Mouse (Mus musculus): Measurements from ENCODE around the gene Slc22a4. TPM values are rescaled to one million over a fixed set of nuclear protein-coding genes. Genes with fewer than 3 reads are reported as not detected.

The Slc22a4 gene
- polyA plus RNA-seq, 1 experiment from 2014 or later, result 13.4 TPM

DNA sequence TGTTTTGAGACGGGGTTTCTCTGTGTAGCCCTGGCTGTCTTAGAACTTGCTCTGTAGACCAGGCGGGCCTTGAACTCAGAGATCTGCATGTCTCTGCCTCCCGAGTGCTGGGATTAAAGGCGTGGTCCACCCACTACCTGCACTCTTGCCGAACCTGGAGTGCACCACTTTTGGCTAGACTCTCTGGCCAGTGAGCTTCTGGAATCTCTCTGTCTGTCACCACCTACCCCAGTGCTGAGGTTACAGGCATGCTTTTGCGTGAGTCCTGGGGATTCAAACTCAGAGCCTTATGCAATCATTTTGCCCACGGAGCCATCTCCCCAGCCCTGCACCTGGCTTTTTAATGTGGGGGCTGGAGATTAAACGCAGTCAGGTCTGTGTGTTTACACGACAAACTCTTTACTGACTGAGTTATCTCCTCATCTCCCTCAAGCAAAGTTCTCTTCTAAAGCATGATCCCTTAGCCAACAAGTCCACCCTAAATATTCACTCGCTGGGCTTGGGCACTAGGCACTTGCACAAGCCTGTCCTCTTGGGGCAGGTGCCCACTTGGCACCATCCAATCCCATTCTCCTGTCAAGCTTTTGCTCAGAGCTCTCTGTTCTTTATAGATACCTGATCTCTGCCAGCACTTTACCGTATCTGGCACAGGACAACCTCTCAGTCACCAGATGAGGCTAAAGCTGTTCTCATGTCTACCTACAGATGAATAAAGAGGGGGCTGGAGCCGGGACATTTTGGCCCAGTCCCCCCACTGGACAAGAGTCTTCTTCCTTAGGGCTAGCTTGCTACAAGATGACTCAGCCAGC is 37.4 kb upstream of the Slc22a4 start:
- Histone ChIP-seq H3K9ac (replicated peaks) (no peak overlapping the region), H3K4me2 (ENCODE audit: low read depth, low read length) (no peak overlapping the region), H3K27ac (ENCODE audit: low read depth) (no peak overlapping the region), H3K9me3 (ENCODE audit: low read length) (no peaks in the 10 kb centered on the region), H3K4me1 (ENCODE audit: insufficient read depth) (no peaks in the 10 kb centered on the region), H3K4me3 (ENCODE audit: low read depth, low read length) (no peak overlapping the region), H3K27me3 (ENCODE audit: insufficient read depth, low read length) (peaks cover 37% of the 10 kb centered on the region), H3K36me3 (replicated peaks; ENCODE audit: insufficient read depth, low read length) (no peaks in the 10 kb centered on the region)
- WGBS (ENCODE audit: insufficient replicate concordance), result 68% methylated on average over 12 of the region's 12 CpGs
- DNase-seq (no peak), ATAC-seq (no peak)
- TF ChIP-seq CTCF (IDR thresholded peaks at IDR 0.05; ENCODE audit: low read depth) (no peak), EP300 (IDR thresholded peaks at IDR 0.05; ENCODE audit: low read depth) (no peak)

DNA sequence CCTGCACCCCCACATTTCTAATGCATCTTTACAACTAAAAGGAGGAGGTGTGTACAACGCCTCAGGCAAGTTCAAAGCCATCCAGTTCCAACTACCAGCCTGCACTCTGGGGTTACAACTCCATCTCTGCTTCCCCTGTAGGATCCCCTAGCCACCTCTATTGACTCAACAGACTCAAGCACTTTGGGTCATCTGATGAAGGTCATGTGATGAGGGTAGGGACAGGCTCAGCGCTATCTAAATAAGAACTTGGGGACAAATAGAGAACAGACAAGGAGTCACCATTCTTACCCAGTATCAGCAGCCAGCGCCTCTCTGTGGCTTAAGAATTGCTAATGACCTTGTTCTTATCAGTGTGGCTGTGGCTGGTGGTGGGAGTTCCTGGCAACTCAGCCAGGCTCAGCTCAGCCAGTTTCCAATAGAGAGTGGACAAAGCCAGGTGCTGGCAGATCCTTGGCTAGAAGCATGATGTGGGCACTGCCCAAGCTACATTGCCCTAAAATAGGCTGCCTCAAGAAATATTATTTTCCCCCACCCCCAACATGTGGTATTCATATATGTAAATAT is 36.6 kb upstream of the Slc22a4 start:
- no peak overlapping the region for H3K4me3 ChIP-seq (ENCODE audit: low read depth, low read length)
- WGBS (ENCODE audit: insufficient replicate concordance), result 45% methylated on average over 3 of the region's 3 CpGs
- no peak overlapping the region for H3K27ac ChIP-seq (ENCODE audit: low read depth)
- DNase-seq (no peak), ATAC-seq (no peak)
- H3K4me1 ChIP-seq (ENCODE audit: insufficient read depth), result no peaks in the 10 kb centered on the region
- no peak overlapping the region for H3K4me2 ChIP-seq (ENCODE audit: low read depth, low read length)
- H3K27me3 ChIP-seq (ENCODE audit: insufficient read depth, low read length), result peaks cover 29% of the 10 kb centered on the region
- TF ChIP-seq EP300 (IDR thresholded peaks at IDR 0.05; ENCODE audit: low read depth) (no peak), CTCF (IDR thresholded peaks at IDR 0.05; ENCODE audit: low read depth) (no peak)
- no peaks in the 10 kb centered on the region for H3K9me3 ChIP-seq (ENCODE audit: low read length)
- no peak overlapping the region for H3K9ac ChIP-seq (replicated peaks)
- no peaks in the 10 kb centered on the region for H3K36me3 ChIP-seq (replicated peaks; ENCODE audit: insufficient read depth, low read length)

DNA sequence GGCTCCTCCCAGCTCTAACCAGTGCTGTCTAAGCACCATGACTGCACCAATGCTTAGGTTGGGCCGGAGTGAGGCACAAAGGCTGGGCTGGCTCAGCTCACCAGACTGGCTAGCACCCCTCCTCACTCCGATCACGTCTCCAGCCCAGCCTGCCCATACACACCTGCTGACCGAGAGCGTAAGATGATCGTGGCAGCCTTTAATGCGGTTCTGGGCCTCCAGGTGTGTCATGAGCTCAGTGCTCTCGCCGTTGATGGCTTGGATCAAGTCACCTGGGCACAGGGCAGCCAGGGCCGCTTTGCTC is 35.5 kb upstream of the Slc22a4 start:
- Histone ChIP-seq H3K36me3 (replicated peaks; ENCODE audit: insufficient read depth, low read length) (no peaks in the 10 kb centered on the region), H3K9ac (replicated peaks) (no peak overlapping the region), H3K4me2 (ENCODE audit: low read depth, low read length) (no peak overlapping the region), H3K9me3 (ENCODE audit: low read length) (no peaks in the 10 kb centered on the region), H3K4me3 (ENCODE audit: low read depth, low read length) (no peak overlapping the region), H3K27ac (ENCODE audit: low read depth) (no peak overlapping the region), H3K4me1 (ENCODE audit: insufficient read depth) (no peaks in the 10 kb centered on the region), H3K27me3 (ENCODE audit: insufficient read depth, low read length) (peaks cover 19% of the 10 kb centered on the region)
- DNase-seq, result no peak
- no peak for TF ChIP-seq EP300 (IDR thresholded peaks at IDR 0.05; ENCODE audit: low read depth)
- no peak for TF ChIP-seq CTCF (IDR thresholded peaks at IDR 0.05; ENCODE audit: low read depth)
- WGBS (ENCODE audit: insufficient replicate concordance), result 84% methylated on average over 10 of the region's 10 CpGs
- no peak for ATAC-seq

DNA sequence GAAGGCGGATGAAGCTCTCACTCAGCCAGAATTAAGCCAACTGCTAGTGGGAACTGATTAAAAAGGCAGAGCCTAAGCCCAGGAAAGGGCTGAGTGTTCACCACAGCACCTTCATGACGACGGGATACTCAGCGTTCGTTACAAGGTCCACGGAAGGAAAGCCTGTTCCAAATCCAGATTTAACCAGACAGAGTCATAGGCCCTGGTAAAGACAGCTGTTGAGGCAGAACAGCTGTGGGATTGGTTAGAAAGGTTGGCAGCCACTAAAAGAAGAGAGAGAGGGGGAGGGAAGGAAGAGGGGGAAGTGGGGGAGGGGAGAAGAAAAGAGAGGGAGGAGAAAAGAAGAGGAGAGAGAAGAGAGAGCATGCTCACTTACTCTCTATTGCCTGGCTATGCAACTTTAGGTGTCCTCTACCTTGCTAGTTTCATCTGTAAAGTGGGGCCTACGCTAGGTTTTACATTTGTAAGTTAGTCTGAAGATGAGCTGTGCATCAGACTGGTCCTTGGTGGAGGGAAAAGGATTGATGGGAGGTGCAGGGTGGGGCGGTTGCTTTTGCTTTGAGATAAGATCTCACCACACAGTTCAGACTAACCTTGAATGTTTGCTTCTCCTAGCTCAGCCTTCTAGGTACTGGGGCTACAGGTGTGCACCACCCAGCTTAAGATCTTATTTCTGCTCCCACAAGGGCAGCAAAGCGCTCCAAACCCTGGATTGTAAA is 35.0 kb upstream of the Slc22a4 start:
- H3K36me3 ChIP-seq (replicated peaks; ENCODE audit: insufficient read depth, low read length), result no peaks in the 10 kb centered on the region
- DNase-seq (no peak), ATAC-seq (no peak)
- H3K27me3 ChIP-seq (ENCODE audit: insufficient read depth, low read length), result peaks cover 13% of the 10 kb centered on the region
- H3K4me1 ChIP-seq (ENCODE audit: insufficient read depth), result no peaks in the 10 kb centered on the region
- no peak overlapping the region for H3K4me2 ChIP-seq (ENCODE audit: low read depth, low read length)
- no peak for TF ChIP-seq EP300 (IDR thresholded peaks at IDR 0.05; ENCODE audit: low read depth)
- TF ChIP-seq CTCF (IDR thresholded peaks at IDR 0.05; ENCODE audit: low read depth), result no peak
- no peak overlapping the region for H3K9ac ChIP-seq (replicated peaks)
- no peak overlapping the region for H3K4me3 ChIP-seq (ENCODE audit: low read depth, low read length)
- WGBS (ENCODE audit: insufficient replicate concordance), result 77% methylated on average over 9 of the region's 9 CpGs
- no peak overlapping the region for H3K27ac ChIP-seq (ENCODE audit: low read depth)
- H3K9me3 ChIP-seq (ENCODE audit: low read length), result no peaks in the 10 kb centered on the region

DNA sequence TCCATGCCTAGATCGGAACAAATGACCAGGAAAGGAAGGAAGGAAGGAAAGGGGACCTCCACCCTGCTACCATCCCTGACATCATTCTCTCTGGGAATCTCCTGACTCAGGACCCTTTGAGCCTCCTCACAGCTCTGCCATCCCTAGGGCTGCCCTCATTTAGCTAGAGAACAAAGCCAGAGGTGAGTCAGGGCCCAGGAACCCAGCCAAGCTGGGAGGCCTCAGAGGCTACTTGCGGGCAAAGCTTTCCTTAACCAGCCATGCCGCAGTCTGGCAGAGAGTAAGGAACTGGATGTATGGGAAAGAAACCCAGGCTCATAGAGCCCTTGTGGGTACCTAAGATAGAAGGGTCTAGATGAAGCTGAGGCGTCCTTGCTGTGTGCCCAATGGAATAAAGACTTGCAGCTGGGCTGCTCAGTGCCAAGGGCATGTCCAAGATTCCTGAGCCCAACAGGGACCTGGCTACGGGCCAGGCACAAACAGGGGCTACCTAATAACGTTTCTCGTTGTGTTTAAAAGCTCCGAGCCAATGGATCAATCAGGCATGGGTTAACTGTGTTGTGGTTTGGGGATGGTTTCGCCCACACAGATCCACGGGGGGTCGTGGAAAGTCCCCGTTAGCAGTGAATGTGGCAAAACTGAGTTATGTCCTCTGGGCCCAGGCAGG is 34.3 kb upstream of the Slc22a4 start:
- Histone ChIP-seq H3K4me1 (ENCODE audit: insufficient read depth) (no peaks in the 10 kb centered on the region), H3K9ac (replicated peaks) (no peak overlapping the region), H3K36me3 (replicated peaks; ENCODE audit: insufficient read depth, low read length) (no peaks in the 10 kb centered on the region), H3K27ac (ENCODE audit: low read depth) (no peak overlapping the region), H3K27me3 (ENCODE audit: insufficient read depth, low read length) (peaks cover 7% of the 10 kb centered on the region; the same call in 1 of the 2 replicates), H3K9me3 (ENCODE audit: low read length) (no peaks in the 10 kb centered on the region), H3K4me2 (ENCODE audit: low read depth, low read length) (no peak overlapping the region), H3K4me3 (ENCODE audit: low read depth, low read length) (no peak overlapping the region)
- no peak for DNase-seq
- no peak for TF ChIP-seq CTCF (IDR thresholded peaks at IDR 0.05; ENCODE audit: low read depth)
- TF ChIP-seq EP300 (IDR thresholded peaks at IDR 0.05; ENCODE audit: low read depth), result no peak
- WGBS (ENCODE audit: insufficient replicate concordance), result 72% methylated on average over 12 of the region's 12 CpGs
- ATAC-seq, result no peak

- WGBS (ENCODE audit: insufficient replicate concordance), result 61% methylated on average over 9 of the region's 9 CpGs
- no peak for DNase-seq
- no peaks in the 10 kb centered on the region for H3K27me3 ChIP-seq (ENCODE audit: insufficient read depth, low read length)
- H3K36me3 ChIP-seq (replicated peaks; ENCODE audit: insufficient read depth, low read length), result no peaks in the 10 kb centered on the region
- no peak overlapping the region for H3K9ac ChIP-seq (replicated peaks)
- no peak overlapping the region for H3K27ac ChIP-seq (ENCODE audit: low read depth)
- no peaks in the 10 kb centered on the region for H3K4me1 ChIP-seq (ENCODE audit: insufficient read depth)
- H3K4me2 ChIP-seq (ENCODE audit: low read depth, low read length), result no peak overlapping the region
- no peak for TF ChIP-seq CTCF (IDR thresholded peaks at IDR 0.05; ENCODE audit: low read depth)
- no peak overlapping the region for H3K4me3 ChIP-seq (ENCODE audit: low read depth, low read length)
- no peak for ATAC-seq
- H3K9me3 ChIP-seq (ENCODE audit: low read length), result no peaks in the 10 kb centered on the region
Observed at GRCm38 (mm10) chr11:54060316-54060715, 32.4 kb upstream of the Slc22a4 start.

Data from liver, postnatal 0 days (tissue).